Mouse (Mus musculus): ENCODE data around the gene Kif1c. TPM values are rescaled to one million over a fixed set of nuclear protein-coding genes. Genes with fewer than 3 reads are reported as not detected.
A peak's percentile ranks its signal among the peaks of the same experiment; 100 is the strongest.

The Kif1c gene
- polyA plus RNA-seq, 1 experiment from 2014 or later = 4.0 TPM

DNA sequence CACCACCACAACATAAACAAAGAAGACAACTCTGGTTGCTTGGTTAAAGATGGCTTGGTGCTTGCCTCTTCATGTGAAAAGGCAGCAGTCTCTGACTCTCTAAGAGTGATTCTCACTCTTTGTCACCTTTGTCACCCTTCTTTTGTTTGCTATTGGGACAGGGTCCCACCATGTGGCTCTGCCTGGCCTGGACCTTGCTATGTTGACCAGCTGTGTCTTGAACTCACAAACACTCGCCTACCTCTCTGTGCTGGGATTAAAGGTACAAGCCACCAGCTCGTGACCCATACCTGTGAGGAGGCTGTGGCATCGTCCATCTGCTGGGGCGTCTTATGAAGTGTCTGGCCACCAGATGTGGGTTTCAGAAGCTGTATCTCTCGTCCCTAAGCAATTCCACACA is 32.9 kb downstream of the Kif1c start:
- WGBS = 77% methylated on average over 5 of the region's 5 CpGs
- DNase-seq = no peak

DNA sequence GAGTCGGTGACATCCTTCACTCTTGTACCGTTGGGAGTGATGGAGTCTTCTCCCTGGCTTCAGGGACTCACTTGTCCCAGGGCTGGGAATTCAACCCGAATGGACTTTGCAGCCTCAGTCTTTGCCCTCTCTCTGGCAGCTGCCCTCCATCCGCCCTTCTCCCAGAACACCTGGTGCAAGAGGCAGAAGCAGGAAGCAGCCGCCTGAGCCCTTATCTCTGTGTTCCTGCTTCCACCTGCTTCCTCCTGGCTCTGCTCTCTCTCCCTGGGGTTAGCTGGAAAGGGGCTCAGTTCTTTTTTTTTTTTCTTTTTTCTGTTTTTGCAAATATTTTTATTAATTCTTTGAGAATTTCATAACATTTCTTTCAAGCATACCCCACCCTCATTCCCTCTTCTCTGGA is 37.4 kb downstream of the Kif1c start:
- ATAC-seq (ENCODE audit: low FRiP score, low TSS enrichment) = no peak
- H3K9ac ChIP-seq (replicated peaks; ENCODE audit: low read length) = no peak overlapping the region
- no peak for DNase-seq
- 80% methylated on average over 5 of the region's 5 CpGs for WGBS
- H3K27me3 ChIP-seq (ENCODE audit: control insufficient read depth, insufficient read depth, low read length) = no peaks in the 10 kb centered on the region
- H3K4me1 ChIP-seq (ENCODE audit: control insufficient read depth, insufficient read depth, low read length) = no peaks in the 10 kb centered on the region
- no peak overlapping the region for H3K4me3 ChIP-seq (replicated peaks; ENCODE audit: low read depth, low read length)
- H3K9me3 ChIP-seq (ENCODE audit: control insufficient read depth, low read length) = no peaks in the 10 kb centered on the region
- no peak overlapping the region for H3K4me2 ChIP-seq (ENCODE audit: low read length)
- no peaks in the 10 kb centered on the region for H3K36me3 ChIP-seq (ENCODE audit: control insufficient read depth, insufficient read depth, low read length)
- H3K27ac ChIP-seq (replicated peaks; ENCODE audit: low read depth, low read length) = no peak overlapping the region

More for the DNA sequence above, 32.9 kb downstream of the Kif1c start:
- Histone ChIP-seq H3K4me1 (ENCODE audit: control insufficient read depth, insufficient read depth, low read length) (no peaks in the 10 kb centered on the region), H3K9ac (replicated peaks; ENCODE audit: low read length) (no peak overlapping the region), H3K4me2 (ENCODE audit: low read length) (no peak overlapping the region), H3K36me3 (ENCODE audit: control insufficient read depth, insufficient read depth, low read length) (peaks cover 13% of the 10 kb centered on the region), H3K27me3 (ENCODE audit: control insufficient read depth, insufficient read depth, low read length) (no peaks in the 10 kb centered on the region), H3K4me3 (replicated peaks; ENCODE audit: low read depth, low read length) (no peak overlapping the region), H3K9me3 (ENCODE audit: control insufficient read depth, low read length) (no peaks in the 10 kb centered on the region), H3K27ac (replicated peaks; ENCODE audit: low read depth, low read length) (no peak overlapping the region)
- ATAC-seq (ENCODE audit: low FRiP score, low TSS enrichment) = no peak

DNA sequence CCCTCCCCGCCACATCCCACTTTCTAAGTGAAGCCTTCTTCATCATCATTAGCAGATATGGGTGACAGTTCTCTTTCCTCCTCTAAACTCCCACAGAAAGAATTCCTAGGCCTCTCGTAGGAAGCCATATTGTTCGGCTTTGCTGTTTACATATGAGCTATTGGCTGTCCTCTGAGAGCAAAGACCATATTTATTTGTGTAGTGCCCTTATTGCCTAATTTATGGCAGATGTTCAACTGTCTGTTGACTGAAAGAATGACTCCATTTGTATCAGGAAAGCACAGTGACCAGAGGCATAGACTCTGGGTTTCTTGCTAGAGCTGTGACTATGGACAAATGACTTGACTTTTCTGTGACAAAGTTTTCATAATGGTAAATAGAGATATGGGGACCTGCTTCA is 41.3 kb downstream of the Kif1c start:
- Histone ChIP-seq H3K9ac (replicated peaks; ENCODE audit: low read length) (no peak overlapping the region), H3K4me1 (ENCODE audit: control insufficient read depth, insufficient read depth, low read length) (no peaks in the 10 kb centered on the region), H3K36me3 (ENCODE audit: control insufficient read depth, insufficient read depth, low read length) (no peaks in the 10 kb centered on the region), H3K27ac (replicated peaks; ENCODE audit: low read depth, low read length) (no peak overlapping the region), H3K4me2 (ENCODE audit: low read length) (no peak overlapping the region), H3K4me3 (replicated peaks; ENCODE audit: low read depth, low read length) (no peak overlapping the region), H3K9me3 (ENCODE audit: control insufficient read depth, low read length) (no peaks in the 10 kb centered on the region), H3K27me3 (ENCODE audit: control insufficient read depth, insufficient read depth, low read length) (no peaks in the 10 kb centered on the region)
- 97% methylated on average over 3 of the region's 3 CpGs for WGBS
- ATAC-seq (ENCODE audit: low FRiP score, low TSS enrichment) (no peak), DNase-seq (no peak)

DNA sequence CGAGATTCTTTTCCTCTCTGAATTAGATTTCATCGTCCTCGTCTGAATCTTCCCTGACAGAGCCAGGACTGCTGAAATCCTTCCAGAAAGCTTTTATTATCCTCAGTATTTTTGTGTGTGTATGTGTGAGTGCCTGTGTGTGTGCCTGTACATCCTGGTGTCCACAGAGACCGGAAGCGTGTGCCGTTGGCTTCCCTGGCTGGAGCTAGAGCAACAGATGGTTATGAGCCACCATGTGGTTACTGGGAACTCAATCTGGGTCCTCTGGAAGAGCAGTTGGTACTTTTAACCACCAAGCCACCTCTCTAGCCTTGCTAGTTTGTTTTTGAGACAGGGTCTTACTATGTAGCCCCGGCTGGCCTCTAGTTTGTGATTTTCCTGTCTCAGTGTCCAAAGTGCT is 41.8 kb downstream of the Kif1c start:
- no peak overlapping the region for H3K4me2 ChIP-seq (ENCODE audit: low read length)
- no peaks in the 10 kb centered on the region for H3K4me1 ChIP-seq (ENCODE audit: control insufficient read depth, insufficient read depth, low read length)
- H3K27me3 ChIP-seq (ENCODE audit: control insufficient read depth, insufficient read depth, low read length) = no peaks in the 10 kb centered on the region
- DNase-seq (no peak), ATAC-seq (ENCODE audit: low FRiP score, low TSS enrichment) (no peak)
- no peak overlapping the region for H3K9ac ChIP-seq (replicated peaks; ENCODE audit: low read length)
- no peaks in the 10 kb centered on the region for H3K9me3 ChIP-seq (ENCODE audit: control insufficient read depth, low read length)
- WGBS = 88% methylated on average over 7 of the region's 7 CpGs
- no peak overlapping the region for H3K4me3 ChIP-seq (replicated peaks; ENCODE audit: low read depth, low read length)
- no peaks in the 10 kb centered on the region for H3K36me3 ChIP-seq (ENCODE audit: control insufficient read depth, insufficient read depth, low read length)
- H3K27ac ChIP-seq (replicated peaks; ENCODE audit: low read depth, low read length) = no peak overlapping the region

DNA sequence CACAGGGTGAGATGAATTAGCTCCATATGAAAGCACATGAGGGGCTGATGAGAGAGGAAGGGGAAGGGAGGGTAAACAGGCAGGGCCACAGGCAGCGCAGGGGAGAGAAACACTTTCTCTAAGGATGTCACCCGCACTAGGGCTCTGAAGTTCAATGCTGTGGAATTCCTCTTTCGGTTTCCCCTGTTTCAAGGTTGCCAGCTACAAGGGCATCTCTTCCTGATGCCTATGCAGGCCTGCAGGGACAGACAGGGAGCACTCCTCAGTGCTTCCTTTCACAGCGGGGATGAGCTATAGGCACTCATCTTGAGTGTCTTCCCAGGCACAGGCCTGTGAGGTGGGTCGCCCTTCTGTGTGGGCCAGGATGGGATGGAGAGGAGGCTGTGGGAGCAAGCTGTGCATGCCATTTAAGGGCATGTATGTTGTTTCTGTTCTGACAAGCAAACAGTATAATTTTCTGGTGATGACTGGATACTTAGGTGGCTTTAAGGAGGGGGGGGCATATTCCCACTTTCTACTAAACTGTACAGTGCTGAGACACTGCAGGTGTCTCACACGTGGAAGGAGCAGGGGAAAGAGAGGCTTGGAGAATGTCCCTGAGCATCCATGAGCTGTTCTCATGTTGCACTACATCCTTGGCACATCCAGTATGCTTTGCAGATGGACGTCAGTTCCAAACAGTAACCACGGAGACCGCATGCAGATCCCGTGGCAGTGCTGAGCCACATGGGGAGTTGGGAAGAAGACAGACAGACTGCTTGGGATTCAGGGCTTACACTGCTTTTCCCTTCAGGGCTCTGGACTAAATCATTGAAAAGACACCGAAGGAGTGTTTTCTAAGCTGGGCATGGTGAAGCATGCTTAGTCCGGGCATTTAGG is 42.5 kb downstream of the Kif1c start:
- no peak overlapping the region for H3K4me2 ChIP-seq (ENCODE audit: low read length)
- ATAC-seq (ENCODE audit: low FRiP score, low TSS enrichment) = no peak
- no peak for DNase-seq

DNA sequence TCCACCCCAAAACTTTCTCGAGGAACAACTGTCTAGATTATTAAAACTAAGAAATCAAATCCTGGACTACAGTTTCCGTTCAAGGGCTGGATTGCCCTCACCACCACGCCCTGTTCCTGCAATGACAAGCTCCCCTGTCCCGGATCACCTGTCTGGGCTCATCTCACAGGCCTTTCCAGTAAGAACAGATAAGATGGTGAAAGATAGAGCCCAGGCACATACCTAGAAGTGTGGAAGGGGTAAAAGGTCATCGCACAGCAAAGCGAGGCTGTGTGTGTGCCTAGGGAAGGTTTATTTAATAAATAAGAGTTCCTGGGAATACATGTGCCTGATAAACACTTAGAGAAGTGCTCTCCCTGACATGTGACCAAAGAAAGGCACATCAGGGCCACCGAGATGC is 45.3 kb downstream of the Kif1c start:
- DNase-seq = no peak
- no peak for ATAC-seq (ENCODE audit: low FRiP score, low TSS enrichment)
- WGBS = 89% methylated on average over 7 of the region's 7 CpGs
- Histone ChIP-seq H3K4me2 (ENCODE audit: low read length) (no peak overlapping the region), H3K9ac (replicated peaks; ENCODE audit: low read length) (no peak overlapping the region), H3K9me3 (ENCODE audit: control insufficient read depth, low read length) (no peaks in the 10 kb centered on the region), H3K36me3 (ENCODE audit: control insufficient read depth, insufficient read depth, low read length) (no peaks in the 10 kb centered on the region), H3K27me3 (ENCODE audit: control insufficient read depth, insufficient read depth, low read length) (no peaks in the 10 kb centered on the region), H3K27ac (replicated peaks; ENCODE audit: low read depth, low read length) (no peak overlapping the region), H3K4me1 (ENCODE audit: control insufficient read depth, insufficient read depth, low read length) (no peaks in the 10 kb centered on the region), H3K4me3 (replicated peaks; ENCODE audit: low read depth, low read length) (no peak overlapping the region)

More for the DNA sequence above, 42.5 kb downstream of the Kif1c start:
- Histone ChIP-seq H3K9ac (replicated peaks; ENCODE audit: low read length) (no peak overlapping the region), H3K4me3 (replicated peaks; ENCODE audit: low read depth, low read length) (no peak overlapping the region), H3K27me3 (ENCODE audit: control insufficient read depth, insufficient read depth, low read length) (no peaks in the 10 kb centered on the region), H3K27ac (replicated peaks; ENCODE audit: low read depth, low read length) (no peak overlapping the region), H3K9me3 (ENCODE audit: control insufficient read depth, low read length) (no peaks in the 10 kb centered on the region), H3K4me1 (ENCODE audit: control insufficient read depth, insufficient read depth, low read length) (no peaks in the 10 kb centered on the region), H3K36me3 (ENCODE audit: control insufficient read depth, insufficient read depth, low read length) (no peaks in the 10 kb centered on the region)
- WGBS = 72% methylated on average over 12 of the region's 12 CpGs

DNA sequence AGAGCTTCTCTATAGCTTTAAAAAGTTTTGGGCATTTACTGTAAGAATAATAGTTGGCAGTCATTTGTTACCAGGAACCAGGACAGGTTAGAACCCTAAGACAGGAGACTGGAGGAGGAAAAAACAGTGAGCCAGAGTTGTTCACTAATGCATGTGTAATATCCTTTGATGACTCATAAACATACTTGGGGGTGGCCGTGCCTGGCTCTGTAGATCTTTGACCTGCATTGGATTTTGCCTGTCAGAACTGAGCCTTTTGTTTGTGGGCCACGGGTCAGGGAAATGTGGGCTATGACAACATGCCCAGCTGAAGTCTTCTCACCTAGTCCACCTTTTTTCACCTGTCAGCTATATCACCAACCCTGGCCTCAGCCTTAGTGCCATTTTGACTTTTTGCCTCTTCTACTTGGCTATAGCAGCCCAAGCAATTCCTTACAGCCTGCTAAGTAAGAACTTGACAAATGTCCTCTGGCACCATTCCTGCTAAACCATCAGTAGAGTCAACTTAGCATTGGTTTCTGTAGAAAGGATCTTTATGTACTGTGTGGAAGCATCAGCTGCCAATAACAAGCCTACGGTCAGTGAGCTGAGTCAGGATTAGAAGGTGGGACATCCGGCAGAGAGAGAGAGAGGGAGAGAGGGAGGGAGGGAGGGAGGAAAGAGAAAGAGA is 47.7 kb downstream of the Kif1c start:
- 87% methylated on average over 4 of the region's 4 CpGs for WGBS
- ATAC-seq (ENCODE audit: low FRiP score, low TSS enrichment) = no peak

DNA sequence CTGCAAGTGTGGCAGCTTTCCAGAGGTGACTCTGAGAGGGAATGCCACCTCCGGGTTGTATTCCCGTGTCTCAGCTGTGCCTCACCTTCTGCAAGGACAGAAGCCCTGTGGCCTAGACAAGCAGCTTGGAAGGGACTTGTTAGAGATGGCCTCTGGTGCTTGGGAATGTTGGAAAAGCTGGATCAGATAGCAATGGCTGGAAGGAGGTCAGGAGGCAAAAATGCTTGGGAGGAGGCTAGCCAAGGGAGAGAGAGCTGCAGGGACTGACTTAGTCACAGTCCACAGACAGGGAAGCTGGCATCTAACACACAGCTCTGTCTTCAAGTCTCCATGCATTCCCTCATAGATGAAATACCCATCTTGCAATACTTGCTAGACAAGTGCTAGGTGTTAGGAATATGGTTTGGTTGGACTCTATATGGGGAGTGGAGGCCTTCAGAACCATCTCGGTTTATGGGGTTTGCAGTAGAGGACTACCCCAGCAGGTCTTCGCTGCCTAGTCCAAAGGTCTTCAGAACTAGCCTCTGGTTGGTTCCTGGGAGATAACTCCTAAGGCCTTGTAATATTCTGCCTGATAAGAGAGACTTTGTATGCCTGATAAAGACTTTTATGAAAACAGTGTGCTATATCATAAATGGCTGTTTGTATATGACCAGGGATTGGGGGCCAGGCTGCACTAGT is 52.1 kb downstream of the Kif1c start:
- H3K4me1 ChIP-seq (ENCODE audit: control insufficient read depth, insufficient read depth, low read length) = no peaks in the 10 kb centered on the region
- H3K9me3 ChIP-seq (ENCODE audit: control insufficient read depth, low read length) = no peaks in the 10 kb centered on the region
- H3K27me3 ChIP-seq (ENCODE audit: control insufficient read depth, insufficient read depth, low read length) = no peaks in the 10 kb centered on the region
- 0 out of 2 replicates have a peak overlapping the region, but pooled peaks have one; percentile 12 for H3K9ac ChIP-seq (replicated peaks; ENCODE audit: low read length)
- 88% methylated on average over 4 of the region's 4 CpGs for WGBS
- H3K4me2 ChIP-seq (ENCODE audit: low read length) = no peak overlapping the region
- DNase-seq (no peak), ATAC-seq (ENCODE audit: low FRiP score, low TSS enrichment) (no peak)
- no peak overlapping the region for H3K4me3 ChIP-seq (replicated peaks; ENCODE audit: low read depth, low read length)
- H3K27ac ChIP-seq (replicated peaks; ENCODE audit: low read depth, low read length) = no peak overlapping the region
- H3K36me3 ChIP-seq (ENCODE audit: control insufficient read depth, insufficient read depth, low read length) = no peaks in the 10 kb centered on the region

More for the DNA sequence above, 47.7 kb downstream of the Kif1c start:
- Histone ChIP-seq H3K4me1 (ENCODE audit: control insufficient read depth, insufficient read depth, low read length) (no peaks in the 10 kb centered on the region), H3K4me2 (ENCODE audit: low read length) (no peak overlapping the region), H3K4me3 (replicated peaks; ENCODE audit: low read depth, low read length) (no peak overlapping the region), H3K27ac (replicated peaks; ENCODE audit: low read depth, low read length) (no peak overlapping the region), H3K9me3 (ENCODE audit: control insufficient read depth, low read length) (no peaks in the 10 kb centered on the region), H3K27me3 (ENCODE audit: control insufficient read depth, insufficient read depth, low read length) (no peaks in the 10 kb centered on the region), H3K9ac (replicated peaks; ENCODE audit: low read length) (no peak overlapping the region), H3K36me3 (ENCODE audit: control insufficient read depth, insufficient read depth, low read length) (no peaks in the 10 kb centered on the region)
- DNase-seq = no peak

Data from midbrain, embryonic 14.5 days (tissue).